Mouse (Mus musculus) brain, embryonic 14.5 days (tissue): ENCODE data around the gene Prickle1.

Experiments used
- CTCF ChIP-seq: fragments of 200-500 bp; IDR thresholded peaks from 2 replicates; pipeline ENCODE4 v1.5.1; 2012; ENCODE audit warnings: inconsistent platforms, mild to moderate bottlenecking, moderate library complexity, borderline replicate concordance; ENCODE audit not compliant: insufficient read depth, insufficient read length; ENCODE audit errors: extremely low read depth
- POLR2A ChIP-seq: fragments of 200-500 bp; IDR thresholded peaks from 2 replicates; pipeline ENCODE4 v1.6.1; 2012; ENCODE audit warnings: mild to moderate bottlenecking, inconsistent platforms, borderline replicate concordance; ENCODE audit not compliant: poor library complexity, insufficient read depth, insufficient read length, severe bottlenecking; ENCODE audit errors: extremely low read depth

GRCm38 (mm10) chr15:93640221-93640620, 44.5 kb upstream of the Prickle1 start:
- no peak for TF ChIP-seq POLR2A
- no peak for TF ChIP-seq CTCF
